Comparison of ENCODE assay signal across 8 mouse cellular contexts in genomic region chr4:46507736-46508460, GRCm38 (mm10). TPM values are rescaled to one million over a fixed set of nuclear protein-coding genes. Genes with fewer than 3 reads are reported as not detected.
DNase-seq lines count a peak whose midpoint lies in the region; ATAC-seq and TF ChIP-seq lines count a peak whose summit lies in the region.

No protein-coding gene starts in this region.

- 12% methylated on average over 16 of the region's 16 CpGs for WGBS in hindbrain, embryonic 16.5 days

- no peak overlapping the region for H3K9ac ChIP-seq in hindbrain, embryonic 16.5 days (ENCODE audit: low read depth, low read length)

- peak; percentile 88 for TF ChIP-seq CTCF in gastrocnemius, adult 2 months (IDR thresholded peaks at IDR 0.05)

- peak overlapping the region; percentile 81 for H3K4me3 ChIP-seq in gastrocnemius, adult 2 months
- H3K4me3 ChIP-seq in hindbrain, embryonic 16.5 days (ENCODE audit: low read length) = peak overlapping the region; percentile 66

- peaks cover under 1% of the 10 kb centered on the region; the same call in 1 of the 2 replicates for H3K36me3 ChIP-seq in hindbrain, embryonic 16.5 days (ENCODE audit: control insufficient read depth, insufficient read depth, low read length)

- ATAC-seq in activated CD4-positive, CD25-positive, alpha-beta regulatory T cell, adult 4 months = peak; percentile 72
- ATAC-seq in common myeloid progenitor, adult 5-6 weeks (replicated peaks; ENCODE audit: low read depth, poor library complexity, severe bottlenecking) = peak; percentile 60
- no peak for ATAC-seq in hindbrain, embryonic 16.5 days
- ATAC-seq in megakaryocyte, adult 5-6 weeks (ENCODE audit: poor library complexity, severe bottlenecking) = peak; percentile 71

- intact Hi-C loops in gastrocnemius, adult 2 months (cut with DNase I) = loop anchor here (5.0 kb wide), 1 partner anchor 144 kb away; the partner anchor contains the start of gene Tbc1d2

- H3K27me3 ChIP-seq in hindbrain, embryonic 16.5 days (replicated peaks; ENCODE audit: control insufficient read depth, insufficient read depth, low read length) = no peaks in the 10 kb centered on the region

- peak overlapping the region; percentile 82 for H3K27ac ChIP-seq in gastrocnemius, adult 2 months
- H3K27ac ChIP-seq in hindbrain, embryonic 16.5 days (ENCODE audit: low read depth, low read length) = no peak overlapping the region

- peak; percentile 84 for DNase-seq in gastrocnemius, adult 2 months
- peak; percentile 36 to 60 for DNase-seq in left cerebral cortex, adult 8-10 months (ENCODE audit: low spot score in 2 of 2)
- peak; percentile 53 for DNase-seq in right cerebral cortex, postnatal 25 days
- peak; percentile 83 to 89 for DNase-seq in urinary bladder, postnatal 36 days (ENCODE audit: low spot score in 2 of 2)

- H3K4me2 ChIP-seq in hindbrain, embryonic 16.5 days (ENCODE audit: low read length) = peak overlapping the region; percentile 75

- H3K4me1 ChIP-seq in hindbrain, embryonic 16.5 days (ENCODE audit: control insufficient read depth, insufficient read depth, low read depth, low read length) = peaks cover 3% of the 10 kb centered on the region; the same call in 1 of the 2 replicates

- H3K9me3 ChIP-seq in hindbrain, embryonic 16.5 days (ENCODE audit: control insufficient read depth, low read length) = no peaks in the 10 kb centered on the region

RNA-seq across cellular contexts. Expression of gene Nans, which starts 18.9 kb away (rescaled TPM):
- 10 to 100 TPM; 68.7 to 68.8 TPM for polyA plus RNA-seq in activated CD4-positive, CD25-positive, alpha-beta regulatory T cell, adult 4 months (2017; shearing (Covaris generic))
- 57.9 and 65.7 TPM in 2 replicates for total RNA-seq in common myeloid progenitor, adult 5-6 weeks (2017)
- 10 to 100 TPM; 15.1 to 20.6 TPM for total RNA-seq in gastrocnemius, adult 2 months (2021)
- 73.7 and 77.1 TPM in 2 replicates for polyA plus RNA-seq in hindbrain, embryonic 16.5 days (2015; fragmentation: Nextera tagmentation; extraction: Ambion mirVana)
- 10 to 100 TPM; 13.1 to 19.7 (median 17.0) TPM for total RNA-seq in left cerebral cortex, adult 8-10 months (2022)
- total RNA-seq in megakaryocyte, adult 5-6 weeks (2015) = 39.9 and 45.3 TPM in 2 replicates
- total RNA-seq in megakaryocyte, adult 5-6 weeks (2017) = 52.9 and 53.9 TPM in 2 replicates

RNA-seq across cellular contexts. Expression of gene Trim14, which starts 28.0 kb away (rescaled TPM):
- 10 to 100 TPM; 26.7 to 31.2 TPM for polyA plus RNA-seq in activated CD4-positive, CD25-positive, alpha-beta regulatory T cell, adult 4 months (2017; shearing (Covaris generic))
- 24.2 and 28.0 TPM in 2 replicates for total RNA-seq in common myeloid progenitor, adult 5-6 weeks (2017)
- total RNA-seq in gastrocnemius, adult 2 months (2021) = 1 to 10 TPM in 1 of 2 experiments, under 1 TPM in 1; 0.56 to 1.2 TPM
- polyA plus RNA-seq in hindbrain, embryonic 16.5 days (2015; fragmentation: Nextera tagmentation; extraction: Ambion mirVana) = 0.85 and 1.2 TPM in 2 replicates
- 1 to 10 TPM in 3 of 4 experiments, under 1 TPM in 1; 0.91 to 2.4 (median 1.7) TPM for total RNA-seq in left cerebral cortex, adult 8-10 months (2022)
- total RNA-seq in megakaryocyte, adult 5-6 weeks (2015) = 9.7 and 13.3 TPM in 2 replicates
- 26.8 and 42.5 TPM in 2 replicates for total RNA-seq in megakaryocyte, adult 5-6 weeks (2017)

RNA-seq across cellular contexts. Expression of gene Anp32b, which starts 57.2 kb away (rescaled TPM):
- polyA plus RNA-seq in activated CD4-positive, CD25-positive, alpha-beta regulatory T cell, adult 4 months (2017; shearing (Covaris generic)) = 10 to 100 TPM; 55.1 to 55.3 TPM
- total RNA-seq in common myeloid progenitor, adult 5-6 weeks (2017) = 152 and 196 TPM in 2 replicates
- total RNA-seq in gastrocnemius, adult 2 months (2021) = 10 to 100 TPM; 62.7 to 65.8 TPM
- polyA plus RNA-seq in hindbrain, embryonic 16.5 days (2015; fragmentation: Nextera tagmentation; extraction: Ambion mirVana) = 72.5 and 82.4 TPM in 2 replicates
- 10 to 100 TPM; 51.0 to 60.2 (median 55.9) TPM for total RNA-seq in left cerebral cortex, adult 8-10 months (2022)
- 496 and 542 TPM in 2 replicates for total RNA-seq in megakaryocyte, adult 5-6 weeks (2015)
- 105 and 108 TPM in 2 replicates for total RNA-seq in megakaryocyte, adult 5-6 weeks (2017)
